Mouse (Mus musculus): ENCODE results near the gene Vegfb. TPM values are rescaled to one million over a fixed set of nuclear protein-coding genes. Genes with fewer than 3 reads are reported as not detected.

Gene Vegfb
- polyA plus RNA-seq, 1 experiment from 2014 or later: 16.0 TPM

DNA sequence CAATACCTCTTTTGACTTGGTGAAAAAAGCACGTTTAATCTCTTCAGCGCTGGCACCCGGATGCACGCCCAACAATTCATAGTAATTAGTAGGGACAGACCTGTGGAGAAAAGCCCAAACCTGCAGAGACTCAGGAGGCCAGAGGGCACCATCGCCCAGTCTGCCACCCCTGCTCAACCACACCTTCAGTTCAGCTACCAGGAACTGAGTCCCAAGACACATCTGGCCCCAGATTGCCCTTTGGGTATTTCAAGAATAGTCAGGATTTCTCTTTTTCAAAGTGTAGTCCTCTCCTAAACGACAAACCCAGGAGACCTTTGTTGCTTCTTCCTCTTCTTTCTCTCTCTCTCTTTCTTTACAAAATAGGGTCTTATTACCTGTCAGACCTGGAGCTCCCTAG lies 3.3 kb upstream of the Vegfb start:
- Histone ChIP-seq H3K27ac (no peak overlapping the region), H3K9ac (no peak overlapping the region), H3K4me2 (no peak overlapping the region), H3K27me3 (no peaks in the 10 kb centered on the region), H3K9me3 (replicated peaks) (no peaks in the 10 kb centered on the region), H3K36me3 (0 out of 2 replicates have a peak, but pooled peaks cover under 1% of the 10 kb centered on the region), H3K4me1 (replicated peaks) (peaks cover 60% of the 10 kb centered on the region), H3K4me3 (replicated peaks) (no peak overlapping the region)
- 78% methylated on average over 6 of the region's 6 CpGs for WGBS (ENCODE audit: insufficient replicate concordance)
- ATAC-seq (ENCODE audit: low read depth): no peak
- DNase-seq: no peak

- Histone ChIP-seq H3K27me3 (no peaks in the 10 kb centered on the region), H3K4me3 (replicated peaks) (no peak overlapping the region), H3K4me2 (no peak overlapping the region), H3K4me1 (replicated peaks) (peaks cover 57% of the 10 kb centered on the region), H3K9me3 (replicated peaks) (no peaks in the 10 kb centered on the region), H3K36me3 (peaks cover 9% of the 10 kb centered on the region; the same call in 1 of the 2 replicates), H3K27ac (no peak overlapping the region), H3K9ac (no peak overlapping the region)
- WGBS (ENCODE audit: insufficient replicate concordance): 83% methylated on average over 8 of the region's 8 CpGs
- no peak for ATAC-seq (ENCODE audit: low read depth)
- no peak for DNase-seq
Observed at GRCm38 (mm10) chr19:6989251-6989650, 1.8 kb upstream of the Vegfb start.

GRCm38 (mm10) chr19:6987904-6988285 lies 444 bp upstream of the Vegfb start:
- Histone ChIP-seq H3K9ac (peak overlapping the region; percentile 86), H3K4me2 (peak overlapping the region; percentile 100), H3K36me3 (peaks cover 20% of the 10 kb centered on the region), H3K27ac (peak overlapping the region; percentile 79), H3K27me3 (no peaks in the 10 kb centered on the region), H3K9me3 (replicated peaks) (no peaks in the 10 kb centered on the region), H3K4me1 (replicated peaks) (peaks cover 50% of the 10 kb centered on the region), H3K4me3 (replicated peaks) (peak overlapping the region; percentile 77)
- ATAC-seq (ENCODE audit: low read depth) (no peak), DNase-seq (no peak)
- whole genome bisulfite sequencing (ENCODE audit: insufficient replicate concordance): 8% methylated on average over 8 of the region's 8 CpGs

GRCm38 (mm10) chr19:6985951-6986708 lies 1.3 kb downstream of the Vegfb start:
- H3K27ac ChIP-seq: peak overlapping the region; percentile 57
- H3K9ac ChIP-seq: peak overlapping the region; percentile 86
- WGBS (ENCODE audit: insufficient replicate concordance): 51% methylated on average over 10 of the region's 10 CpGs
- DNase-seq: peak; percentile 51
- peaks cover 57% of the 10 kb centered on the region for H3K4me1 ChIP-seq (replicated peaks)
- peak; percentile 63 for ATAC-seq (ENCODE audit: low read depth)
- H3K36me3 ChIP-seq: peaks cover 29% of the 10 kb centered on the region
- H3K27me3 ChIP-seq: no peaks in the 10 kb centered on the region
- H3K4me2 ChIP-seq: peak overlapping the region; percentile 100
- H3K9me3 ChIP-seq (replicated peaks): no peaks in the 10 kb centered on the region
- H3K4me3 ChIP-seq (replicated peaks): peak overlapping the region; percentile 77

- peaks cover 29% of the 10 kb centered on the region for H3K36me3 ChIP-seq
- no peak overlapping the region for H3K4me2 ChIP-seq
- no peak for ATAC-seq (ENCODE audit: low read depth)
- no peak overlapping the region for H3K4me3 ChIP-seq (replicated peaks)
- no peak for DNase-seq
- peaks cover 61% of the 10 kb centered on the region for H3K4me1 ChIP-seq (replicated peaks)
- no peaks in the 10 kb centered on the region for H3K9me3 ChIP-seq (replicated peaks)
- WGBS (ENCODE audit: insufficient replicate concordance): 86% methylated on average over 19 of the region's 19 CpGs
- H3K9ac ChIP-seq: no peak overlapping the region
- peak overlapping the region; percentile 57 for H3K27ac ChIP-seq
- no peaks in the 10 kb centered on the region for H3K27me3 ChIP-seq
Observed at GRCm38 (mm10) chr19:6985300-6985699, 2.2 kb downstream of the Vegfb start.

DNA sequence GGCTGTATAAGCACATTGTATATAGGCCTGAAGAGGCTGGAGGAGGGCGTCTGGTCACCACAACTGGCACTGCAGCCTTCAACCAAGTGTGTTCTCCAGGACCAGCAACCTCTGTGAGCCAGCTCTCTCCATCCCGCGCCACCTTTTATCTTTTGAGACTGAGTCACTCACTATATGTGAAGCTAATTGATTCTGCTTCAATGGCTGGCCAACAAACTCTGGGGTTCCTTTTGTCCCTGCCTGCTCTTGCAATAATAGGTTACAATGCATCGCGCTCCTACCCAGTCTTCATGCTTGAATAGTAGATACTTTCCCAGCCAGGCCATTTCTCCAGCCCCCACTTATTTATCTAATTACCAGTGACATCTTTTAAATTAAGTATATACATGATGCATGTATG lies 3.8 kb downstream of the Vegfb start:
- ATAC-seq (ENCODE audit: low read depth): no peak
- no peak for DNase-seq
- no peak overlapping the region for H3K4me3 ChIP-seq (replicated peaks)
- peaks cover 68% of the 10 kb centered on the region for H3K4me1 ChIP-seq (replicated peaks)
- no peak overlapping the region for H3K4me2 ChIP-seq
- H3K27ac ChIP-seq: no peak overlapping the region
- no peaks in the 10 kb centered on the region for H3K9me3 ChIP-seq (replicated peaks)
- H3K27me3 ChIP-seq: no peaks in the 10 kb centered on the region
- WGBS (ENCODE audit: insufficient replicate concordance): 83% methylated on average over 5 of the region's 5 CpGs
- no peak overlapping the region for H3K9ac ChIP-seq
- peaks cover 32% of the 10 kb centered on the region for H3K36me3 ChIP-seq

DNA sequence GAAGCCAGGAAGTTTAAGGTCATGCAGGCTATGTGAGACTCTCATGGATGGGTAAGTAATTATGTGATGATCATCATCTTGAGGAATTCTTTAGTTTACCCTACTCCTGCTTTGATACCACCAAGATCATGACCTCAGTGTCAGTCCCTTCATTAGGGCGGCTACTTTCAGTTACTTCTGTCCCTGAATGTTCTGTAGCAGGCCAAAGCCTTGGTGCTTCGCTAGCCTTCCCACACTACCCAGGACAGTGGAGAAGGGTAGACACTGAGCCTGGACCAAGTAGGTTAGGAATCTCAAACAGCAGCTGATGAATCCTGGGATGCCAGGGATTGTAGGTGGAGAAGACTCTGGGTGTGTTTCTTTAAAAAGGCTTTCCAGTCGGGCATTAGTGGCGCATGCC lies 6.0 kb downstream of the Vegfb start:
- WGBS (ENCODE audit: insufficient replicate concordance): 87% methylated on average over 4 of the region's 4 CpGs
- no peak for ATAC-seq (ENCODE audit: low read depth)
- peak overlapping the region; percentile 85 for H3K9ac ChIP-seq
- H3K27ac ChIP-seq: peak overlapping the region; percentile 86
- H3K4me2 ChIP-seq: peak overlapping the region; percentile 97
- no peaks in the 10 kb centered on the region for H3K27me3 ChIP-seq
- no peaks in the 10 kb centered on the region for H3K9me3 ChIP-seq (replicated peaks)
- peaks cover 52% of the 10 kb centered on the region for H3K36me3 ChIP-seq
- no peak for DNase-seq
- peak overlapping the region; percentile 80 for H3K4me3 ChIP-seq (replicated peaks)
- peaks cover 71% of the 10 kb centered on the region for H3K4me1 ChIP-seq (replicated peaks)

DNA sequence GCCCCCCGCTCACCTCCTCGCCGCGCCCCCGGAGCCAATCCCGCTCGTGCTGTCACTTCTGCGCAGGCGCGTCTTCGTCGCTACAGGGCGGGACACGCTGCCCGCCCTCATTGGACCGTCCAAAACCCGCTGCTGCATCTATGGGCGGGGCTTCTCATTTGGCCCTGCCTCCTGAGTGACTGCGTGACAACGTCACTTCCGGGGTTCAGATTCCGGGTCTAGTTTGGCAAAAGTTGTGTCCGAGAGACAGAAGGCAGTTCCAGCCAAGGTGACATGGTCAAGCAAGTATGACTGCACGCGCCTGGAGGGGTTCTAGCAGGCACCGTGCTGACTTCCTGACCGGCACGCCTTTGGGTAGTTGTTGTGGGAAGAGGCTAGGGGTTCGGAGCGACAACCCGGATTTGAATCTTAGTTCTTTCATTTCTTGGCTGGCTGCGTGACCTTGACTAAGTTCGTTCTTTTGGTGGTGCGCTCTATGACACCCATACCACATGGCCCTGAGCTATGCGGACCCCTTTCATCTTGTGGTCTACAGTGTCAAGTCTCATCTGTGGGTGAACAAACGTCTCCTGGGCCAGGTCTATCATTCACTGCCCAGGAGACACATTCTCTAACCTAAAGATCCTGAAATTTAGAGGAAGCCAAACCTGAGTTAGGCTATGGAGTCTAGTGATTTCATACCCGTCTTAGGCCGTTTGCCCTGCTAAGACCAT lies 6.9 kb downstream of the Vegfb start, which contains the start of gene Fkbp2:
Gene Fkbp2 (minus strand): TSS at position 121 of the 713 bp plus-strand sequence.
- DNase-seq (peak; percentile 99), ATAC-seq (ENCODE audit: low read depth) (peak; percentile 81)
- H3K4me1 ChIP-seq (replicated peaks): peaks cover 71% of the 10 kb centered on the region
- peaks cover 52% of the 10 kb centered on the region for H3K36me3 ChIP-seq
- peak within 1 kb of the TSS; percentile 80 for H3K4me3 ChIP-seq (replicated peaks)
- no peaks in the 10 kb centered on the region for H3K27me3 ChIP-seq
- H3K27ac ChIP-seq: peak within 1 kb of the TSS; percentile 89
- no peaks in the 10 kb centered on the region for H3K9me3 ChIP-seq (replicated peaks)
- under 1% methylated on average over 38 of the region's 38 CpGs for WGBS (ENCODE audit: insufficient replicate concordance)
- peak within 1 kb of the TSS; percentile 97 for H3K4me2 ChIP-seq
- H3K9ac ChIP-seq: peak within 1 kb of the TSS; percentile 85

DNA sequence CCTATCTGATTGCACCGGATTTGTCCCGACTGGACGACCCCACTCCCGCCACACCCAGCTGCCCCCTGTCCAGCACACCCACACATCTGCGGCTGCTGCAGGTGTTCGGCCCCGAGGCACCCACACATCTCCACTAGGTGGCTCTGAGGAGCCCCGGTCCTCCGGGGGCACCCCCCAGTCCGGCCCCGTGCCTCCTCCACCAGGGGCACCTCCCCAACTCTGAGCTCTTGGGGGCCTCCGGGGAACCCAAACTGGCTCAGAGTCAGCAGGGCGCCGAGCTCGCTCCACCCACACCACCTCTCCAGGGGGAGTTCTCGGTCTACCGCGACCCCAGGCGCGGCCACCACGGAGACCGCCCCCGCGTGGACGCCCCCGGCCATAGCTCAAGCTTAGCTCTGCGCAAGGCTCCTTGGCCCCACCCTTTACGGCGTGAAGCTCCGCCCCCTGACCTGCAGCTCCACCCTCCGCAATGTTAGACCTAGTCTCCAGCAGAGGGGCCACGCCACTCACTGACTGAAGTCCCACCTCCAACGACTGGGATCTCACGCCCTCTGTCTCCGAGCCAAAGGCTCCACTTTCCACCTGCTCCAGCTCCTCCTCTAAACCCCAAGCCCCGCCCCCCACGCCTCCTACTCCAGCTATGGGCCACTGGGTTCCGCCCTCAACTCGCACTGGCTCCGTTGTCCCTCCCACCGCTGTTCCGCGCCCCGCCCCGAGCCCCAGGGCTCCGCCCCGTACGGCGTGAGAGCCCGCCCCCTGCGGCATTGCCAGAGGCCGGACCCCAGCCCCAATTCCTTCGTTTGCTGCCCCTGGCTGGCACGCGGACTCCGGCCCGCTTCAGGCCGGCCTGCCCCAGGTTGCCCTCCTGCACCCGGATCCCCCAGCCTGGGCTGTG lies 7.7 kb downstream of the Vegfb start:
- Histone ChIP-seq H3K27me3 (no peaks in the 10 kb centered on the region), H3K4me1 (replicated peaks) (peaks cover 66% of the 10 kb centered on the region), H3K4me2 (peak overlapping the region; percentile 97), H3K4me3 (replicated peaks) (peak overlapping the region; percentile 80), H3K9ac (peak overlapping the region; percentile 85), H3K9me3 (replicated peaks) (no peaks in the 10 kb centered on the region), H3K36me3 (peaks cover 45% of the 10 kb centered on the region), H3K27ac (peak overlapping the region; percentile 89)
- DNase-seq (peak; percentile 98), ATAC-seq (ENCODE audit: low read depth) (peak; percentile 84)
- WGBS (ENCODE audit: insufficient replicate concordance): under 1% methylated on average over 57 of the region's 59 CpGs

- H3K27ac ChIP-seq: peak overlapping the region; percentile 89
- peak; percentile 53 for DNase-seq
- peaks cover 70% of the 10 kb centered on the region for H3K4me1 ChIP-seq (replicated peaks)
- peak overlapping the region; percentile 80 for H3K4me3 ChIP-seq (replicated peaks)
- no peaks in the 10 kb centered on the region for H3K9me3 ChIP-seq (replicated peaks)
- H3K27me3 ChIP-seq: no peaks in the 10 kb centered on the region
- ATAC-seq (ENCODE audit: low read depth): no peak
- H3K4me2 ChIP-seq: peak overlapping the region; percentile 97
- 3% methylated on average over 11 of the region's 11 CpGs for WGBS (ENCODE audit: insufficient replicate concordance)
- H3K36me3 ChIP-seq: peaks cover 43% of the 10 kb centered on the region
- H3K9ac ChIP-seq: peak overlapping the region; percentile 83
Observed at GRCm38 (mm10) chr19:6979001-6979479, 8.4 kb downstream of the Vegfb start.

DNA sequence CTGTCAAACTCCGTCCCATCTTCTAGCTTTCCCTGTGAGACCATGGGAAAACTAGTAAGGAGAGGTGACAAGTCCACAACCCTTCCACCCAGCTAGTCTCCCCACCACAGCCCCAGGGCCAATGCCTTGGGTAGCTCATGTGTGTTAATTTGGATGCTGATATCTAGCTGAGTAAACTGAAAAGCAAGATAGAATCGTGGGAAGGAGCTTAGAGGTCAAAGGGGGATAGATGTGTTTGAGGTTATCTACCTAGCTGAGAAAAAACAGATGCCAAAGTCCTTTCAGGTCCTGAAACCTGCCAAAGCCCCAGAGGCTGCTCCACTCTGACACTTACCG lies 8.8 kb downstream of the Vegfb start:
- DNase-seq: no peak
- no peaks in the 10 kb centered on the region for H3K9me3 ChIP-seq (replicated peaks)
- ATAC-seq (ENCODE audit: low read depth): no peak
- H3K27me3 ChIP-seq: no peaks in the 10 kb centered on the region
- H3K4me2 ChIP-seq: peak overlapping the region; percentile 97
- H3K4me3 ChIP-seq (replicated peaks): peak overlapping the region; percentile 80
- peaks cover 75% of the 10 kb centered on the region for H3K4me1 ChIP-seq (replicated peaks)
- H3K36me3 ChIP-seq: peaks cover 39% of the 10 kb centered on the region
- H3K9ac ChIP-seq: peak overlapping the region; percentile 83
- H3K27ac ChIP-seq: peak overlapping the region; percentile 89
- 35% methylated on average over 3 of the region's 3 CpGs for WGBS (ENCODE audit: insufficient replicate concordance)

Measured in liver, embryonic 13.5 days (tissue).